Mouse (Mus musculus) brain, embryonic 14.5 days (tissue): ENCODE measurements around the gene Ankrd50.

ENCODE experiments used
- CTCF ChIP-seq: fragments of 200-500 bp; IDR thresholded peaks from 2 replicates; pipeline ENCODE4 v1.5.1; 2012; ENCODE audit warnings: inconsistent platforms, mild to moderate bottlenecking, moderate library complexity, borderline replicate concordance; ENCODE audit not compliant: insufficient read depth, insufficient read length; ENCODE audit errors: extremely low read depth
- POLR2A ChIP-seq: fragments of 200-500 bp; IDR thresholded peaks from 2 replicates; pipeline ENCODE4 v1.6.1; 2012; ENCODE audit warnings: mild to moderate bottlenecking, inconsistent platforms, borderline replicate concordance; ENCODE audit not compliant: poor library complexity, insufficient read depth, insufficient read length, severe bottlenecking; ENCODE audit errors: extremely low read depth

GRCm38 (mm10) chr3:38463149-38463548, 21.5 kb downstream of the Ankrd50 start:
- TF ChIP-seq POLR2A (no peak), CTCF (no peak)
